Mouse (Mus musculus): ENCODE data around the gene Zfp334. TPM values are rescaled to one million over a fixed set of nuclear protein-coding genes. Genes with fewer than 3 reads are reported as not detected.

Zfp334 gene
- 10 to 100 TPM; 12.1 to 12.4 TPM for total RNA-seq (2021)
- long read RNA-seq, experiment 1, full-length matches to known transcripts: 7 of 10 reads
- long read RNA-seq, experiment 1, partial matches to known transcripts: 0 of 10 reads
- long read RNA-seq, experiment 1, other reads (novel, unspliced or antisense): 3 of 10 reads
- long read RNA-seq, experiment 2, full-length matches to known transcripts: 6 of 11 reads
- long read RNA-seq, experiment 2, partial matches to known transcripts: 0 of 11 reads
- long read RNA-seq, experiment 2, other reads (novel, unspliced or antisense): 5 of 11 reads

DNA sequence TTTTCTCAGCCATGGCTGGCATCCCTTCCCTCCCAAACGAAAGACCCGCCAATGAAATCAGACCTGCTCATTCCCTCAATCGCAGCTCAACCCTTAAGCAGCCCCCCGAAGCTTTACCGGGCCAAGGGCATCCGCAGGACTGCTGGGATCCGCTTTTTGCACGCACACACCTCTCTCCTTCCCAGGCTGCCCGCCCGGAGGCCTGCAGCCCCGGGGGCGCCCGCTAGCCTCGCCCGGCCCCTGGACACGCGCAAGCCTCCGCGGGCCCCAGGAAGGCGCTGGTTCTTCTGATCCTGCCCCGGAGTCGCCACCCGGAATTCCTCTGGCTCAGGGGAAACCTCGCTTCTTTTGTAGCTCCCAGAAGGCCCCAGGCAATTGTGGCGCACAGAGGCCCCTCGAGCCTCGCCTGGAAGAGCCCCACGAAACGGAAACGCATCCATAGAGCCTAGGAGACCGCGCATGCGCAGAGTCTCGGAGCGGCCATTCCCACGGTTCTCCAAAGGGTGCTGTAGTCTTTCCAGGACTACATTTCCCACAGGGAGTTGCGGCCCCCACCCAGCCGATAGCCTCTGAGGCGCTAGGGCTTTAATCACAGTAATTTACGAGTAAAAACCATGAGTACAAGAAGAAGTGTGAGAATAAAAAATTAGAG is at the start of gene Zfp334:
Gene Zfp334 (minus strand): TSS at position 416 of the 652 bp plus-strand sequence.
- peak; percentile 97 to 98 for DNase-seq (ENCODE audit: low spot score in 2 of 2)

DNA sequence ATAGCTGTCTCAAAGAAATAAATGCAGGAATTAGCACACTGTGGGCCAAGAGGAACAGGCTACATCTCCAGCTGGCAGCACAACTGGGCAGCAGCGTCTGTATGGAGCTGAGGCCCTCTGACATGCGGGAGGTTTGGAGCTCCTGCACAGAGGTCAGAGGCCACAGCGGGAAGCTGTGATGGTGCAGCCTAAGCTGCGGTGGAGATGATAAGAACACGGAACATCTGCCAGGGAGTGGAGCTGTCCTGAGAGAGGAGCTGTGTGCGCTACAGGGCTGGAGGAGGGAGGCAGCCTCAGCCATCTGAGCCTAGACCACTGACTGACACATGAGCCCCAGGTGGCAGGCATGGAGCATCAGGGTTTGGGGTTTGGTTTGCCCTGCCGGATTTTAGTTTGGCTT is 40.6 kb upstream of the Zfp334 start:
- DNase-seq (ENCODE audit: low spot score in 2 of 2): no peak
- intact Hi-C loops (cut with DNase I): no loop called here

More for the DNA sequence above, at the start of gene Zfp334:
- intact Hi-C loops (cut with DNase I): no loop called here

DNA sequence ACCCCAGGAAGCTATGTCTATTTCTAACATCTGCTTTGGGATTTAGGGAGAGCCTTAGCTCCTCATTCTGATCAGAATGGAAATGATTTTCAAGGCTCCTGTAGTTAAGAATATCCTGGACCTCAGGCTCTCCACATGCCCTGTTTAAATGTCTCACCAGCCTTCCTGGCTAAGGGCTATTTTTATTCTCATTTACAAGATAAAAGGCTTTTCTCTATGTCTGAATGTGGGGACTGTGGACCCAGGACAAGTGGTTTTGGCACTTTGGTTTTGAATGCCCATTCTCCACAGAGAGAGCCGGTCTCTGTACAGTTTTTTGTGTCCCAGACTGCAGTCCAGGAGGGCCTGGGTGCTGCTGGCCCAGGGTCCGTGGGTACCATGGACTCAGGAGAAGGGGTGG is 32.1 kb upstream of the Zfp334 start:
- intact Hi-C loops (cut with DNase I): no loop called here
- no peak for DNase-seq (ENCODE audit: low spot score in 2 of 2)

DNA sequence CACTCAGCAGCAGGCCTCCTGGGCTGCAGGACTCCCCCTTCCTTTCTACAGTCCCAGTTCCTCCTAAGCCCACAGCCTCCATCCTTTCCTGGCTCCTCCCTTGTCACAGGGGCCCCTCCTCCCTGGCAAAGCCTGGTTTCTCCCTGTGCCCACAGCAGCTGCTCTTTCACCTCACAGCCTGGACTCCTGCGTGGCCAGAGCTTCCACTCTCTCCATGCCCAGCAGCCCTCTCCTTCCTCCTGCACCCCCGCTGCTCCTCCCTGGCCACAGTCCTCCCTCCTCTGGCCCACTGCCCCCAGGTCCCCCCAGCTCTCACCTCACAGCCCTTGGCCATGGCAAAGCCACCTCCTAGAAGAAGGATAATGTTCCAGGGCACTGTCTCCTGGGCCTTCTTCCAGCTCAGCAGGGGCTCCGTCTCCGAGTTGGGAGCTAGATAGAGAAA is 31.6 kb upstream of the Zfp334 start:
- intact Hi-C loops (cut with DNase I): no loop called here
- DNase-seq (ENCODE audit: low spot score in 2 of 2): peak in 1 of 2 experiments; percentile 49

DNA sequence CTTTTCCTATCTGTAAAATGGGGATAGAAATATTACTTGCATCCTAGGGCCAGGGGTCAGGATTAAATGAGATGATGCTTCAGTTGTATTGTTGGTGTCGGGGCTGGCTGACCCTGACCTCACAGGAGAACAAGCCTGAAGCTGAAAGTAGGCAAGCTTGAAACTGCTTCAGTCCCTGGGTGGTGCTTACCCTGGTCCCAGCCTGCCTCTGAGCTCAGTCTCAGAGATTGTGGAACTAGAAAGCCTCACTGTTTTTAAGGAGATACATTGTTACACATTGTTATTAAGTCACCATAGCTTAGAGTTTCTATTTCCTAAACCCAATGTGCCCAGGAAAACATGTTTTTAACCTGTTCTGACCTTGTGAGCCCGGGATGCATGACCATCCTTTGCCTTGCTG is 30.5 kb upstream of the Zfp334 start:
- DNase-seq (ENCODE audit: low spot score in 2 of 2): no peak
- intact Hi-C loops (cut with DNase I): no loop called here

DNA sequence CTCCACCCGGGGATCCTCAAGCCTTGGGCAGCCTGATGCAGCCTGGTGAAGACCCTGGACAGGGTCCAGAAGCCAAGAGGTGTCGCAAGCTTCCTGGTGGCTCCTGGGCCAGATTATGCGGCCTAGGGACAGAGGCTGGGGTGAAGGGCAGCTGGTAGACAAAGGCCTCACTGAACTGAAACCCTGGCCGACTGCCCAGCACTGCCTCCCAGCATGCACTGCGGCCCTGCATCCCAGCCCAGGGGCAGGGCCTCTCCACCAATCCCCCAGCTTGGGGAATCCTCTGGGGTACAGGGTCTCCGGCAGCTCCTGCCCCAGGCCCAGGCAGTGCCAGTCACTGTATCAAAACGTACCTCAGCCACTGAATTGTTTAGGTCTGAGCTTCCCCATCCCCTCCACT is 29.2 kb upstream of the Zfp334 start:
- DNase-seq (ENCODE audit: low spot score in 2 of 2): peak; percentile 53 to 69
- intact Hi-C loops (cut with DNase I): no loop called here

DNA sequence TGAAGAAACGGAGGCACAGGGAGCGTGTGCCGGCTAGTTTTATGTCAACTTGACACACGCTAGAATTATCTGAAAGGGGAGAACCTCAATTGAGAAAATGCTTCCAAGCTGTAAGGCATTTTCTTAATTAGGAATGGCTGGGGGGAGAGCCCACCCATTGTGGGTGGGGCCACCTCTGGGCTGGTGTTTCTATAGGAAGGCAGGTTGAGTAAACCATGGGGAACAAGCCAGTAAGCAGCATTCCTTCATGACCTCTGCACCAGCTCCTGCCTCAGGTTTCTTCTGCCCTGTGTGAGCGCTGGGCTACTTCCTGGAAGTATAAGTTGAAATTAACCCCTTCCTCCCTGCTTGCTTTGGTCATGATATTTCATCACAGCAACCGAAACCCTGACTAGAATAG is 27.7 kb upstream of the Zfp334 start:
- DNase-seq (ENCODE audit: low spot score in 2 of 2): no peak
- intact Hi-C loops (cut with DNase I): no loop called here

DNA sequence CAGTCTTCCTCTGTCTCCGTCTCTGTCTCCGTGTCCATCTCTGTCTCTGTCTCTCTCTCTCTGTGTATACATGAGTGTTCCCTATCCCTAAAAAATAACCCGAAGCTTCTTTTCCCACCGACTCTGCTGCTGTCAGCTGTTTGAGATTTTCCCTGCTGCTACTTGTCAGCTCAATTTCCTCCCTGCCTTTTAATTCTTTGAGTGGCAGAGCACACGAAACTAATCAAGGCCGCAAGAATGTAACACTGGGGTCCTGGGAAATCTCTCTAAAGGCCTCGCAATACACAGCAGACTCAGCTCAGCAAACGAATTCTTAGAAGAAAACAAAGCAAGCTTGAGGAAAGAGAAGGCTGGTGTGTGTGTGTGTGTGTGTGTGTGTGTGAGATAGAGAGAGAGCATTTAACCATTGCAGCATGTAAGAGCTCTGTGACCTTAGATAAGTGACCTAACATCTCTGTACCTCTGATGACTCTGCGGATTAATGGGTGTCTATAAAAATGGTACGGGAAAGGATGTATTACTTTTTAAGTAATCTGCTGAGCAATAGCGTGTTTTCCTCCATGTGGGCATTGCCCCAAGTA is 27.2 kb upstream of the Zfp334 start:
- intact Hi-C loops (cut with DNase I): no loop called here
- DNase-seq (ENCODE audit: low spot score in 2 of 2): no peak

DNA sequence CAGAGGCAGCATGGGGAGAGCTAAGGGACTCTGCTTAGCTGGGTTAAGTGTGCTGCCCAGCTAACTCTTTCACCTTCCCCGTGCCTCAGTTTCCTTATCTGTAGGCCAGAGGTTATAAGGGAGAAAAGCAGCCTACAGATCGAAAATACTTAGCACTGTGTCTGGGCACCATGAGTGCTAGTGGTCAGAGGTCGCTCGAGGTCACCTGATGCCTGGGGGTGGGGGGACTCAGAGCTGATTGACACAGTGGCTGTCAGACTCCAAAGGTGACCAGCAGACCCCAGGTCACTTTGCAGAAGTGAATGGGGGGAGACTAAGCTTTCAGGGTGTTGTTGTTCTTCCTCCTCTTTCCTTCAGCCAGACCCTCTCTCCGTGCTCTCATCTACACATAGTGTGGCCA is 26.3 kb upstream of the Zfp334 start:
- DNase-seq (ENCODE audit: low spot score in 2 of 2): no peak
- intact Hi-C loops (cut with DNase I): no loop called here

DNA sequence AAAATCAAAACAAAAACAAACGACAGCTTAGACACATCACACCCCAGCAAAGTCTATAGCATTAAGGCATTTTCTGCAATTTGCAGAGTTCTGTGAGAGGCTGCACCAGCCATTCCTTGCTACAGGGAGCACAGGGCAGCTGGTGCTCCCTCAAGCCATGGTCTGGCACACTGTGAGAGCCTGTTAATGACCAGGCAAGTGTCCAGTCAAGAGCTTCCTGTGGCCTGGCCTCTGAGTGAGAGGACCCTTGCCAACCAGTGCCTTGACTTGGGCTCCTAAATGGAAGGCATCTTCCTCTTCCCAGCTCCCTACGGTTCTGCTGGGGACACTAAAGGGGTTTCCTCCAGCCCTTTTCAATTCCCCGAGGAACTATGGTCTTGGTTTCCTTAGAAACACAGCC is 25.8 kb upstream of the Zfp334 start:
- DNase-seq (ENCODE audit: low spot score in 2 of 2): no peak
- intact Hi-C loops (cut with DNase I): no loop called here

DNA sequence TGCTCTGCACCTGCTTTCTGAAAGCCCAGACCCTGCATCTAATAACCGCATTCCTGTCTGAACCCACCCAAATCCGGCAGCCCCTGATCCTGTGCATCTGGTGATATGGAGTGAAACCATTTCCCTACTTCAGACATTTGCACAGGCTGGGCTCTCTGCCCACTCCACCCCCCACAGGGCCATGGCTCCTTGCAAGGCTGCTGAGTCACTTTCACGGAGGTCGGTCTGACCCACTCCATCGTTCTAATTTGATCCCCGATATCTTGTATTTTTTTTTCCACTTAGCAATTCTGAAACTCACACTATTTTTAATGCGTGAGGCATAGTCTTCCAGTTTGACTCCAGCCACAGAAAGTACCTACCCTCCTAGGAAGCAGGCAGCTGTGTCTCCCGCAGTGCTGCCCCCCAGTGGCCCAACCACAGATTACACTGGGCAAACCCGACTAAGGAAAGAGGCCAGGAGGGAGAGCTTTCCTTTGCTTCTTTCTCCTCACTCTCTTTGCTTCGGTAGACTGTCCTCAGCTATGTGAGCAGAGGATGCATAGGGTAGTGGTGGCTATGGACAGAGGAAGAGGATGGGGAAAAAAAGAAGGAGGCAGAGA is 19.7 kb upstream of the Zfp334 start:
- peak in 1 of 2 experiments; percentile 55 for DNase-seq (ENCODE audit: low spot score in 2 of 2)
- intact Hi-C loops (cut with DNase I): no loop called here

DNA sequence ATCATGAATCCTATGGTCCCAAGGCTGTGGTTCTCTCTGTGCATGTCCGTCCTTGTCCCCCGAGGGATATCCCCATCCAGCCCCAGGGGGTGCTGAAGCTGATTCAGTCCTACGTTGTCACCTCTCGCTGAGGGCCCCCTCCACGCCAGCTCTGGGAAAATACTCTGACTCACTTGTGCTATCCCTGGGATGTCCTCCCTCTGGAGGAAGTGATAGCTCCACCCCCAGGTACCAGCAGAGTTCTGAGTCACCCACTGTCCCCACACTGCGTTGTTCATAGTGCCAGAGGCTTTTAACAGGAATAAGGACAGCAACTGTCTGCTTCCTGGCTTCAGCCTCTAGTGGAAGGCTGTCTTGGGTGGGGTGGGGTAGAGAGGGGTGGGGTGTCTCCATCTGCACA is 17.3 kb upstream of the Zfp334 start:
- peak; percentile 55 to 62 for DNase-seq (ENCODE audit: low spot score in 2 of 2)
- intact Hi-C loops (cut with DNase I): no loop called here

DNA sequence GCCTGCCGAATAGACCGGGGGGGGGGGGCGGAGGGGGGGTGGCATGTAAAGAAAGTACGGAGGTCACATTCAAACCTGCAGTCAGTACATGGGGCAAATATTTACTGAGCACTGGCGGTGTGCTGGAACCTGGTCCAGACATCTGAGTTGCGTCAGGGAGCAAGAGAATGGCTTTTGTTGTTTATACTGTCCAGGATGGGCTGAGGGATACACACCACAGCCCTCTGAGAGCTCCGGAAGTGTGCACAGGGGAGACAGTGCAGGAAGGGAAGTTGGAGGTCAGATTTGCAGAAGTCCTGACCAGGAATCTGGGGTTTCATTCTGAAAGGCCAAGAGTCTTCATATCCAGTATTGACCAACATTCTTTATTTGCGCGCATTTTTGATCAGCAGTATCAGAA is 16.9 kb upstream of the Zfp334 start:
- intact Hi-C loops (cut with DNase I): no loop called here
- DNase-seq (ENCODE audit: low spot score in 2 of 2): no peak

DNA sequence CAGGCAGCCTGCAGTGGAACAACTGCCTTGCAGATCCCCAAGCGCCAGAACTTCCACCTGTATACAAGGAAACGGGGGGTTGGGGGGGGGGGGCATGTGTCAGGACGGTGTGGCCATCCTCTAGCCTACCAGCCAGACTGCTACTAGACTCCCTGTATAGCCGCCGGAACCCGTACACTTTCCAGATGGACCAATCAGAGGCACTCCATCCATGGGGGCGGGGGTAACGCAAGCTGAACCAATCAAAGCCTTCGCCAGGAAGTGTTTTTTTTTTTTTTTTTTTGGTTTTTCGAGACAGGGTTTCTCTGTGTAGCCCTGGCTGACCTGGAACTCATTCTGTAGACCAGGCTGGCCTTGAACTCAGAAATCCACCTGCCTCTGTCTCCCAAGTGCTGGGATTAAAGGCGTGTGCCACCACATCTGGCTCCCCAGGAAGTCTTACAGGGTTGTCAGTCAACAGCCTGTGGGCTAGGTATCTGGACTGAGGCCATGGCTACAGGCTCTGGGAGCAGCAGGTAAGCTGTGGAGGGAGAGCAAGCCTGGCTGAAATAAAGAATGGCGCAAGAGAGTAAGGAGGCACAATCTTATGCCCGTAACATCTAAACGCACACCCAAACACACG is 10.2 kb upstream of the Zfp334 start:
- DNase-seq (ENCODE audit: low spot score in 2 of 2): no peak
- intact Hi-C loops (cut with DNase I): no loop called here

DNA sequence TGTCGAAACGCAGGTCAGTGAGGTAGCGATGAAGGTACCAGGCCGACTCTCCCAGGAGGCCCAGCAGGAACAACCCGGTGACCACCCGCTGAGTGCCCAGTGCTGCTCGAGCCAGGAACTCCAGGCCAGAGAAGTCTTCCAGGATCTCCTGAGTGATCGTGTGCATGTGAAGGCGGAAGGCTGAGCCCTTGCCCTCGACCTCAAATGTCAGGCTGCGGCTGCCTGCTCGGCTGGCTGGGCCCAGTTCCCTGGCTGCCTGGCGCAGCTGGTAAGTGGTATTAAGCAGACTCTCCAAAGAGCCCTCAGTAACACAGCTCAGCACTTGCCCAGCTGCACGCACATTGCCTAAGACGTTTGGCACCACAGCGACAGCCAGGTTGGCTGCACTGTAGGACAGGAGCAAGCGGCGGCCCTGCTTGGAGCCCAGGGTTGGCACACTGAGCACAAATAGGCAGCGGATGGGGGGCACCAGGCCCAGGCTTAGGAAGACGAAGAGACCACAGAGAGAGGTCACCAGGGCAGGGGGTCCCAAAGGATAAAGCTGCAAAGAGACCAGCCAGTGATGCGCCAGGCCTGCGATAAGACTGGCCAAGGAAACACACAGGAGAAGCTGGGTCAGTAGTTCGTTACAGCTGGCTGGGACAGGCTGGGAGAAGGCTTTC is 9.6 kb upstream of the Zfp334 start:
- no peak for DNase-seq (ENCODE audit: low spot score in 2 of 2)

DNA sequence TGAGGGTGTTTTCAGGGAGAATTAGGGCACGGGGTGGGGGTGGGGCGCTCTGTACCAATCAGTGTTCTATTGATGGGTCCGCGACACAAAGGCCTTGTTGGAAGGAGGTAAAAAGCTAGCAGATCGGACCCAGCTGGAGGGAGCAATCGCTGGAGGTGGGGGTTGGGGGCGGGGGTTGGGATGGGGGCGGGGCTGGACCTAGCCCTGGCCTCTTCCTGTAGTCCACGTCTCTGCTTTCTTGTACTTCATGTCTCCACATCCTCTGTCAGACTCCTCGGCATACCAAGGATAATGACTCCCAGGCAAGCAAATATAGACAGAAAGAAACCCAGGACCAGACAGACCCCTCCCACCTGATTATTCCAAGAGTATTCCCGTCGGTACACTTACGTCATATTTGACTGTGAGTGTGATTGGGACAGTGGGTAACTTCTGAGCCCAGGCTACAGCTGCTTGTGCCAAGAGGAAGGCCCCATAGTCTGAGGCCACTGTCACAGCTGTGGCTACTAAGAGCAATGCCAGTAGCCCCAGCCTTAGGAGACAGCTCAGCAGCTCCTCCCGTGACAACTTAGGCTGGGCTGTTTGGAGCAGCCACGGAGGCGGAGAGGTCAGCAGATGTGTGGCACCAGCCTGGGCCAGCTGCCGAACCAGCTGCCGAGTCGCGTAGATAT is 8.9 kb upstream of the Zfp334 start:
- intact Hi-C loops (cut with DNase I): no loop called here
- no peak for DNase-seq (ENCODE audit: low spot score in 2 of 2)

More for the DNA sequence above, 9.6 kb upstream of the Zfp334 start:
- intact Hi-C loops (cut with DNase I): no loop called here

DNA sequence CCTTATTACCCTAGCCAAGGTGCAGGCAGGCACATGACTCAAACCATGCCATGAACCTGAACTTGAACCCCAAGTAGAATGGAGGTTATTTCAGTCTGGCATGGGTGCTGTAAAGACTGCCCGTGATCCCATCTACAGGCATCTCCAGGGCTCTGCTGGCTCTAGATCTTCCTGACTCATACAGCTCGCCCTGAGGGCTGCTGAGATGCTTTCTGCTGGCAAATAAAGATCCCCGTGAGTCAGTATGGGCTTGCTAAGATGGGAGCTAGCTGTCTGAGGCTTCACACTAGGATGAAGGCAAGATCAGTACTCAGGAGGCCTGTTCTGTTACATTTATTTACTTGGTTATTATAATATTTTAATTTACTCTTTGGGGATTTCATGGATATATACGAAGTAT is 4.1 kb upstream of the Zfp334 start:
- DNase-seq (ENCODE audit: low spot score in 2 of 2): no peak
- intact Hi-C loops (cut with DNase I): loop anchor here (2.0 kb wide), 1 partner anchor 95 kb away; no protein-coding TSS in a partner anchor

DNA sequence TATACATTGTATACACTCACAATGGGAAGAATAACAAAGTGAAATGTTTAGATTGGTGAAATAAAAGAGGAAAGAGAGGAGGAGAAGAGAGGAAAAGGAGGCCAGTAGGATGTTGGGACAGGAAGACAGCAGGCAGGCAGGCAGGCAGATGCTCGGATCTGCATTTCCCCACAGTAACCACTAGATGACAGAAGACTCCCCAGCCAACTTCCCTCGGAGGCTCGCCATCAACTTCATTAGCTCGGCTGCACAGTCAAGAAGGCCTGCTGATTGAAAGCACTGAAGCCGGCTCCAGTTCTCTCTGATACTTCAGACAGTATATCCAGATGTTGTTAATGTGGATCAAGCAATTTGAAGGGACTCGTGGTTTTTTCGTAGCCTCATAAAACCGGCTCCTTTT is 3.5 kb upstream of the Zfp334 start:
- intact Hi-C loops (cut with DNase I): no loop called here
- peak; percentile 75 to 82 for DNase-seq (ENCODE audit: low spot score in 2 of 2)
